Mouse (Mus musculus): ENCODE data around the gene Sec24b. TPM values are rescaled to one million over a fixed set of nuclear protein-coding genes. Genes with fewer than 3 reads are reported as not detected.

Sec24b gene
- polyA plus RNA-seq, 1 experiment from 2014 or later = 32.1 TPM

GRCm38 (mm10) chr3:130006141-130006540 is 55.2 kb downstream of the Sec24b start:
- Histone ChIP-seq H3K27me3 (replicated peaks) (no peaks in the 10 kb centered on the region), H3K4me1 (replicated peaks) (no peaks in the 10 kb centered on the region), H3K4me3 (no peak overlapping the region), H3K4me2 (no peak overlapping the region), H3K9me3 (replicated peaks) (no peaks in the 10 kb centered on the region), H3K9ac (no peak overlapping the region), H3K36me3 (peaks cover 77% of the 10 kb centered on the region), H3K27ac (ENCODE audit: poor library complexity, severe bottlenecking) (no peak overlapping the region)
- ATAC-seq (ENCODE audit: insufficient number of reproducible peaks, low FRiP score) = no peak
- WGBS = 94% methylated on average over 7 of the region's 7 CpGs

GRCm38 (mm10) chr3:130000926-130001325 is 60.4 kb downstream of the Sec24b start:
- WGBS = 96% methylated on average over 11 of the region's 11 CpGs

GRCm38 (mm10) chr3:129998526-129998925 is 62.8 kb downstream of the Sec24b start:
- no peak overlapping the region for H3K27ac ChIP-seq (ENCODE audit: poor library complexity, severe bottlenecking)
- no peak overlapping the region for H3K9ac ChIP-seq
- no peaks in the 10 kb centered on the region for H3K27me3 ChIP-seq (replicated peaks)
- H3K36me3 ChIP-seq = peaks cover 87% of the 10 kb centered on the region
- no peak; the same call in 1 of the 2 replicates for ATAC-seq (ENCODE audit: insufficient number of reproducible peaks, low FRiP score)
- H3K4me3 ChIP-seq = no peak overlapping the region
- no peaks in the 10 kb centered on the region for H3K4me1 ChIP-seq (replicated peaks)
- 81% methylated on average over 6 of the region's 6 CpGs for WGBS
- H3K4me2 ChIP-seq = no peak overlapping the region
- H3K9me3 ChIP-seq (replicated peaks) = no peaks in the 10 kb centered on the region

More at GRCm38 (mm10) chr3:130000926-130001325, 60.4 kb downstream of the Sec24b start:
- Histone ChIP-seq H3K4me1 (replicated peaks) (no peaks in the 10 kb centered on the region), H3K27me3 (replicated peaks) (no peaks in the 10 kb centered on the region), H3K36me3 (peaks cover 88% of the 10 kb centered on the region), H3K4me2 (no peak overlapping the region), H3K27ac (ENCODE audit: poor library complexity, severe bottlenecking) (no peak overlapping the region), H3K9me3 (replicated peaks) (no peaks in the 10 kb centered on the region), H3K9ac (no peak overlapping the region), H3K4me3 (no peak overlapping the region)
- no peak for ATAC-seq (ENCODE audit: insufficient number of reproducible peaks, low FRiP score)

DNA sequence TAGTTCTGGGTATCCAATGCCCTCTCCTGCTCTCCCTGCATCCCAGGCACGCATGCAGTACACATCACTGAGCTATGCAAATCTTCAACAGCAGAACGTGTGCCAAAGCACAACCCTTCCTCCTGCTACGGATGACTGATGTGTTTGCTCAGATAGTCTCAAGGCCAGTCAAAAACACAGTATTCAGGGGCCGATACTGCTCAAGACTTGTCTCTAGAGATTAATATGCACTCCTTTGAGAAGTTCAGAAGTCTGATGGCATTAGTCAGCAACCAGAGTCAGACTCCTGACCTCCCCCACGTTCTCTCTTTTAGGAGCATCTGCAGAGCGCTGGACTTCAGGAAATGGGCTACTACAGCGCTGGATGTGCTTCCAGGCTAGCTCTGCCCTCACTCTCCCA is 63.4 kb downstream of the Sec24b start:
- no peak overlapping the region for H3K9ac ChIP-seq
- peaks cover 89% of the 10 kb centered on the region for H3K36me3 ChIP-seq
- H3K9me3 ChIP-seq (replicated peaks) = no peaks in the 10 kb centered on the region
- no peak overlapping the region for H3K27ac ChIP-seq (ENCODE audit: poor library complexity, severe bottlenecking)
- 73% methylated on average over 7 of the region's 7 CpGs for WGBS
- no peak overlapping the region for H3K4me2 ChIP-seq
- ATAC-seq (ENCODE audit: insufficient number of reproducible peaks, low FRiP score) = no peak
- no peaks in the 10 kb centered on the region for H3K4me1 ChIP-seq (replicated peaks)
- H3K27me3 ChIP-seq (replicated peaks) = no peaks in the 10 kb centered on the region
- no peak overlapping the region for H3K4me3 ChIP-seq

GRCm38 (mm10) chr3:129997324-129997723 is 64.0 kb downstream of the Sec24b start:
- no peak for ATAC-seq (ENCODE audit: insufficient number of reproducible peaks, low FRiP score)

DNA sequence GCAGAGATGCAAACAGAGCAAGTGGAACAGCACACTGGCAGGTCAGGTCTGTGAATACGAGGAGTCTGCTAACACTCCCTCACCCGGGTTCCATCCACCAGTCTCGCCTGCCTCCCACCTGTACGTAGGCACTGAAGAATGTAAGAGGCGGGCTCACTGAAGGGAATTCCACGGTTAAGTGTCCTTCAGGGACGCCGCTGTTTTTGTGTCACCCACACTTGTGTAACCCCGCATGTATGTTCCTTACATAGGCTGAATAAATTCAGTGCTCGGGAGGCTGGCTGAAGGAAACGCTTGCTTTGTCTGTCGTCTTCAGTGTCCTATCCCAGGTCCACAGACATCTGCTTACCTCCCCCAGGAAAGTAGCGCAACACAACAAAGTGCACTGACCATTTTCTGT is 74.1 kb downstream of the Sec24b start:
- Histone ChIP-seq H3K27ac (ENCODE audit: poor library complexity, severe bottlenecking) (no peak overlapping the region), H3K36me3 (peaks cover 93% of the 10 kb centered on the region), H3K4me1 (replicated peaks) (peaks cover 2% of the 10 kb centered on the region), H3K4me3 (no peak overlapping the region), H3K9me3 (replicated peaks) (no peaks in the 10 kb centered on the region), H3K4me2 (no peak overlapping the region), H3K9ac (no peak overlapping the region), H3K27me3 (replicated peaks) (no peaks in the 10 kb centered on the region)
- ATAC-seq (ENCODE audit: insufficient number of reproducible peaks, low FRiP score) = no peak
- 92% methylated on average over 13 of the region's 13 CpGs for WGBS

More at GRCm38 (mm10) chr3:129997324-129997723, 64.0 kb downstream of the Sec24b start:
- WGBS = 87% methylated on average over 3 of the region's 3 CpGs
- H3K4me3 ChIP-seq = no peak overlapping the region
- H3K36me3 ChIP-seq = peaks cover 89% of the 10 kb centered on the region
- no peak overlapping the region for H3K27ac ChIP-seq (ENCODE audit: poor library complexity, severe bottlenecking)
- H3K27me3 ChIP-seq (replicated peaks) = no peaks in the 10 kb centered on the region
- no peak overlapping the region for H3K4me2 ChIP-seq
- no peak overlapping the region for H3K9ac ChIP-seq
- no peaks in the 10 kb centered on the region for H3K9me3 ChIP-seq (replicated peaks)
- no peaks in the 10 kb centered on the region for H3K4me1 ChIP-seq (replicated peaks)

- Histone ChIP-seq H3K9ac (no peak overlapping the region), H3K36me3 (peaks cover 85% of the 10 kb centered on the region)
- 85% methylated on average over 4 of the region's 4 CpGs for WGBS
Measured at GRCm38 (mm10) chr3:129985335-129985734, 76.0 kb downstream of the Sec24b start.

DNA sequence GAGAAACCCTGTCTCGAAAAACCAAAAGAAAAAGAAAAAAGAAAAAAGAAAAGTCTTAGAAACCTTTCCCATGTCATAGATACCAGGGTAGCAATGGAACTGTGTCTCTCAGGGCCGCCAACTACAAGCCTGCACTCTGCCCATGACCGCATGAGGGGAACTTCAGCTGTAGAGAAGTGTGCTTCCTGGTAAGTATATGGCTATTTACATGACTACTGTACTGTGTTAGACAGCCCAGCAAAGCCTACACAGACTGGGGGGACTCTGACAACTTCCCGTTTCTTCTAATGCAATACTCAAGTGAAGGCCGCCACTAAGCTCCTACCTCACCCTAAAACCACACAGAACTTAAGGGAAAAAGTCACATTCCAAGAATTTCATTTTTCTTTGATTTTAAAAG is 76.6 kb downstream of the Sec24b start:
- no peak for ATAC-seq (ENCODE audit: insufficient number of reproducible peaks, low FRiP score)
- Histone ChIP-seq H3K4me1 (replicated peaks) (peaks cover 6% of the 10 kb centered on the region), H3K4me2 (no peak overlapping the region), H3K4me3 (no peak overlapping the region), H3K27me3 (replicated peaks) (no peaks in the 10 kb centered on the region), H3K9ac (no peak overlapping the region), H3K9me3 (replicated peaks) (no peaks in the 10 kb centered on the region), H3K27ac (ENCODE audit: poor library complexity, severe bottlenecking) (no peak overlapping the region), H3K36me3 (peaks cover 80% of the 10 kb centered on the region)
- 97% methylated on average over 5 of the region's 5 CpGs for WGBS

More at GRCm38 (mm10) chr3:129985335-129985734, 76.0 kb downstream of the Sec24b start:
- Histone ChIP-seq H3K27ac (ENCODE audit: poor library complexity, severe bottlenecking) (no peak overlapping the region), H3K4me1 (replicated peaks) (peaks cover 6% of the 10 kb centered on the region), H3K9me3 (replicated peaks) (no peaks in the 10 kb centered on the region), H3K27me3 (replicated peaks) (no peaks in the 10 kb centered on the region), H3K4me3 (no peak overlapping the region), H3K4me2 (no peak overlapping the region)
- ATAC-seq (ENCODE audit: insufficient number of reproducible peaks, low FRiP score) = no peak

- ATAC-seq (ENCODE audit: insufficient number of reproducible peaks, low FRiP score) = no peak
- H3K36me3 ChIP-seq = peaks cover 54% of the 10 kb centered on the region
- WGBS = 36% methylated on average over 5 of the region's 5 CpGs
Measured at GRCm38 (mm10) chr3:129982271-129982670, 79.1 kb downstream of the Sec24b start.

DNA sequence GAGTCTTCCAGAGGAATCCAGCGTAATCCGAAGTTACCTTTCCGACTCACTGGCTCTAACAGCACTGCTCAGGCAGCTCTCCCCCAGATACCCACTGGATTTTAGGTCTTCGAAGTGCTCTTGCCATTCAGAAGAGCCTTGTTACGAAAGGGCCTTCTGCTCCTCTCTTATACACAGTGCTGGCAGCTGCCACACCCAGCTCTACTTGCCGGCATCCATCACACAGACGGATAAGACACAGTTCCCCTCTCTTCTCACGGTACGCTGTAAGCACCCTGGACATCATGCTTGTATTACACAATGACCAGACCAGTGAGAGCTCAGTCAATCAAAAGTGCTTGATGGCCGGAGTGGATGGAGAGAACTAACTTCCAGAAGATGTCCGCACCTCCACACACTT is 79.6 kb downstream of the Sec24b start:
- H3K27ac ChIP-seq (ENCODE audit: poor library complexity, severe bottlenecking) = no peak overlapping the region
- H3K4me2 ChIP-seq = no peak overlapping the region
- no peak overlapping the region for H3K4me3 ChIP-seq
- no peak overlapping the region for H3K9ac ChIP-seq
- no peak for ATAC-seq (ENCODE audit: insufficient number of reproducible peaks, low FRiP score)
- H3K4me1 ChIP-seq (replicated peaks) = peaks cover 8% of the 10 kb centered on the region
- no peaks in the 10 kb centered on the region for H3K27me3 ChIP-seq (replicated peaks)
- no peaks in the 10 kb centered on the region for H3K9me3 ChIP-seq (replicated peaks)
- 63% methylated on average over 11 of the region's 11 CpGs for WGBS
- peaks cover 49% of the 10 kb centered on the region for H3K36me3 ChIP-seq

More at GRCm38 (mm10) chr3:129982271-129982670, 79.1 kb downstream of the Sec24b start:
- H3K27ac ChIP-seq (ENCODE audit: poor library complexity, severe bottlenecking) = no peak overlapping the region
- no peak overlapping the region for H3K4me2 ChIP-seq
- H3K4me1 ChIP-seq (replicated peaks) = peaks cover 6% of the 10 kb centered on the region
- H3K4me3 ChIP-seq = no peak overlapping the region
- H3K9ac ChIP-seq = no peak overlapping the region
- H3K9me3 ChIP-seq (replicated peaks) = no peaks in the 10 kb centered on the region
- H3K27me3 ChIP-seq (replicated peaks) = no peaks in the 10 kb centered on the region

GRCm38 (mm10) chr3:129979510-129979909 is 81.8 kb downstream of the Sec24b start:
- Histone ChIP-seq H3K4me3 (no peak overlapping the region), H3K9ac (no peak overlapping the region), H3K27ac (ENCODE audit: poor library complexity, severe bottlenecking) (no peak overlapping the region), H3K4me2 (no peak overlapping the region), H3K9me3 (replicated peaks) (no peaks in the 10 kb centered on the region), H3K27me3 (replicated peaks) (no peaks in the 10 kb centered on the region), H3K4me1 (replicated peaks) (peaks cover 13% of the 10 kb centered on the region), H3K36me3 (peaks cover 28% of the 10 kb centered on the region)
- 40% methylated on average over 6 of the region's 6 CpGs for WGBS
- no peak for ATAC-seq (ENCODE audit: insufficient number of reproducible peaks, low FRiP score)

- Histone ChIP-seq H3K36me3 (peaks cover 20% of the 10 kb centered on the region), H3K4me2 (no peak overlapping the region), H3K4me3 (no peak overlapping the region), H3K9me3 (replicated peaks) (no peaks in the 10 kb centered on the region), H3K4me1 (replicated peaks) (peaks cover 13% of the 10 kb centered on the region), H3K9ac (no peak overlapping the region), H3K27ac (ENCODE audit: poor library complexity, severe bottlenecking) (no peak overlapping the region), H3K27me3 (replicated peaks) (no peaks in the 10 kb centered on the region)
- ATAC-seq (ENCODE audit: insufficient number of reproducible peaks, low FRiP score) = no peak
- WGBS = 86% methylated on average over 9 of the region's 9 CpGs
Measured at GRCm38 (mm10) chr3:129978716-129979115, 82.6 kb downstream of the Sec24b start.

All from heart, embryonic 12.5 days (tissue).